Mouse (Mus musculus) urinary bladder, adult 18-20 months (tissue): ENCODE measurements around the gene Foxn3.
"Not testable (repeated sequence)": the region's sequence is repeated elsewhere in the genome, so short reads cannot be mapped to it uniquely, and the experiment has no call there.

Experiments used
- DNase-seq, 2 experiments: peaks; one replicate each; pipeline ENCODE4 v3.0.0; 2022; ENCODE audit warnings: low spot score in 2 of 2, mixed read lengths in 2 of 2

Foxn3 gene

DNA sequence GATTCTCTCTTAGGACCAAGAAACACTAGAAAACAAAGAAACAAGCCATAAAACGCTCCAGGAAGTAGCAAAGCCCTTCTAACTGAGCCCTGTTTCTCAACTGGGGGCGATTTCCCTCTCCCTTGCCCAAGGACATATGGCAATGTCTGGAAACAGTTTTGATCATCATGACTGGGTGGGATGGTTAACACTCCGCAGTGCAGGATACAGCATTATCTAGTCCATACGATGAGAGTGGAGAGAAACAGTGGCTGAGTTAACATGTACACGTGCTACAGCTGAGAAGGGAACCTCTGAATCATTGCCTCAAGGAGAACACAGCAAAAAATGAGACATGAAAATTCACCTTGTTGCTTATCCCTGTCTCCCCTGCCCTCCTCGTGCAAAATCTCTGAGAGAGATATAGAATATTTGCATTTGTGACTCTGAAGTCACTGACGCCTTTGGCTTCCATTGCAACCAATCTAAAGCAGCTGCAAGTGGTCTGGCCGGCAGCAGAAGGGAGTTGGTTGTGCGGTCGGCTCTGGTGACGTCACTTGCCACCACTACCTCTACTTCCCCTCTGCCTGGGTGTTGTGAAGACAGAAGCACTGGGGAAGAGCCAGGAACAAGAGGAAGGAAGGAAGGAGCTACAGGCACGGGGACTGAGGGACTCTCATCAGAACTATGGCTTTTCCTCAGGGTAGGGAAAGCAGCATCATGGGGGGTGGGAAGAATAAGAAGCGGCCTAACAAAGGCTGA is 338.3 kb downstream of the Foxn3 start:
- no peak for DNase-seq

DNA sequence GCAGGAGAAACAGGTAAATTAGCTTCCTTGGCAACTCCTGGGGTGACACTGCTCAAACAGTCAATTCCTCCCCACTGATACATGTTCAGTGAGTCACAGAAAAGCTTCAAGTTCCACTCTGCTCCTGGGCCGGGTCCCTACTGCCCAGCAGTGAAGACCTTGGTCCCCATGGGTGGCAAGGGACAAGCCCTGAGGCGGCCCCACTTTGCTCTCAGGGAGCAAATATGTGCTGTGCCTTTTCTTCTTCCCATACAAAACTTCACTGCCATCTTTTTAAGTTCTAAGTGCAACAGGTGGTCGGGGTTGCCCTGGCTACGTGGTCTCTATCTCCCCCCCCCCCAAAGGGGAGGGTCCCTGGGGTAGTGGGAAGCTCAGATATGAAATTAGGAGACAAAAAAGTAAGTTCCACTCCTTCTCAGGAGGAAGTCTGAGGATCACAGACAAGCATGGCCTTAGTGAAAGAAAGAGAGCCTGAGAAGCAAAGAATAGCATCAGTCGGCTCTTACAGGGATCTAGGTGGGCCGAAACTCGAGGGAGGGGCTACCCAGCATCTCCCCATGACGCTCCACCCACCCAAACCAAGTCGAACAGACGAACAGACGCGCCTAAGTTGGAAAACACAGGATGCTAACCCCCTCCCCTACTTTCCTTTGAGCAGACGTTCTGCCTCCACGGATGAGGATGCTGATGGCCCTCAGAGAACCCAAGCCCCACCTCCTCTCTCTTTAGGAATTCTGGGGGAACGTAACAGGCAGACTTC is 342.1 kb downstream of the Foxn3 start:
- no peak for DNase-seq

DNA sequence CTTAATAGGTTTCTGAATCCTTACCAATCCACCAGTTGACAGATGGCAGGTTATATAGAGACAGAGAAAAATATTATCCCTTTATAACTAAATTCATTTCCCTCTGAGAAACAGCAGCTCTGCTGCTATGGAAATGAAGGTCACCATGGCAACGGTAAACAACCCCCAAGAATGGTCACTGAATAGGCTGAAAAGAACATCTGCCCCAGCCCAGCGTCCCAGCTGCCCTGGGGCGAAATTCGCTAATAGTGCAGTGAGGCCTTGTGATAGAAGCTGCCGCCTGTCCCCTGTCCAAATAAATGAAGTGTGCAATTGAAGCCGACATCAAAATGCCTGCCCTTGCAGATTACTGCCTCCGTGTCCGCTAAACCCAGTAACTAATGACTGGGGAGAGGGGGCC is 343.0 kb downstream of the Foxn3 start:
- DNase-seq, result no peak

DNA sequence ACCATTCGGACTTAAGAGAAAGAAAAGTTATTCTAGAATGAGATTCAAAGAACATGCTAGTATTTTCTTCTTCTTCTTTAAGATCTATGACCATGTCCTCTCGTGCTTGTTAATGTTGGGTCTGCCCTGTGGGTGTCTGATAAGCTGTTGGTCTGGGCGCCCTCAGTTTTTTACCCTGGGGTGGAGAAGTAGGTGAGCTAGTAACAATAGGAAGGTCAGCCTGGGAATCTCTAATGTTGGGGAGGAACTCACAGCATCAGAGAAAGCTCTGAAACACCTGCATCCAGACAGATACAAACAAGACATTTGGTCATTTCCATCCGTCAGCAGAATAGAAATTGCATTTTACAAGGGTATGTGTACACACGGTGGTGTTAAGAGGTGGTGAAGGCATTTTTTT is 343.6 kb downstream of the Foxn3 start:
- no peak for DNase-seq

DNA sequence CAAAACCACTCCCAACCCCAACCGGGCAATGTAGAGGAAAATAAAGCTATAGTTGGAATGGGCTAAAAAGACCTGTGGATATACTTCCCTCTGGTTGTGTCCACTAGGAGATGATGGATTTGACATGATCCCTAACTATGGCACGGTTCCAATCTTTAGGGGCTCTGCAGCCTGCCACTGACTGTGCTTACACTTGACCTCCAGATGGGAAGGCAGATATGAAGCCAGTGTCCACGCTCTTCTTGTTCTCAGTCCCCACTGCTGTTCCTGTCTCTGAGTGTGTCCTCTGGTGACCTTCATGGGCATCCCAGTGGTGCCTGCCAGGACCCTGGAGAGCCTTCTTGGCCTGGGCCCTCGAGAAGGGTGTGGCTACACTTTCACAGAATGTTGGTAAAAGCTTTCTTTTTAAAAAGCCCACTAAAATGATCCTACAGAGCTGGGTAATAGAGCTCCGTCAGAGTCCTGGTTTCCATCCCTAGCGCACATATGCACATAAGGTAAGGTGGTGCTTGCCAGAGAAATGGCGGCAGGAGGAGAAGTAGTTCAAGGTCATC is 346.2 kb downstream of the Foxn3 start:
- no peak for DNase-seq

DNA sequence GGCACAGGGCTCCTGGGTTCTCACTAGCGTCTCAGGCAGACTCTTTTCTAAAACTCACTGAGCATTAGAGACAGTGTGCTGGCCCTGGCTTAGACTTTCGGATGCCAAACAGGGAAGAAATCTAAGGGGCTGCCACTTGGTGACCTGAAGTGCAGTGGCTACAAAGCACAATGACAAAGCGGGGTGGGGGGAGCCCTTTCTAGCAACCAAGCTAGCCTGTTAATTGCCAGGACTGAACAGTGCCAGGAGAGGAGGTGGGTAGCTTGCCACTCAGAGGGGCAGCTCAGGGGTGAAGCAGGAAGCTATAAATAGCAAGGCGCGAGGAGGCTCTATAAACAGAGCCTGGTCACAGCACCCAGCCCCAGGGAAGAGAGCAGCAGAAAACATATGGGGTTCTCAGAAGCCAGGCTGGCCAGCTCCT is 347.0 kb downstream of the Foxn3 start:
- DNase-seq, result no peak

DNA sequence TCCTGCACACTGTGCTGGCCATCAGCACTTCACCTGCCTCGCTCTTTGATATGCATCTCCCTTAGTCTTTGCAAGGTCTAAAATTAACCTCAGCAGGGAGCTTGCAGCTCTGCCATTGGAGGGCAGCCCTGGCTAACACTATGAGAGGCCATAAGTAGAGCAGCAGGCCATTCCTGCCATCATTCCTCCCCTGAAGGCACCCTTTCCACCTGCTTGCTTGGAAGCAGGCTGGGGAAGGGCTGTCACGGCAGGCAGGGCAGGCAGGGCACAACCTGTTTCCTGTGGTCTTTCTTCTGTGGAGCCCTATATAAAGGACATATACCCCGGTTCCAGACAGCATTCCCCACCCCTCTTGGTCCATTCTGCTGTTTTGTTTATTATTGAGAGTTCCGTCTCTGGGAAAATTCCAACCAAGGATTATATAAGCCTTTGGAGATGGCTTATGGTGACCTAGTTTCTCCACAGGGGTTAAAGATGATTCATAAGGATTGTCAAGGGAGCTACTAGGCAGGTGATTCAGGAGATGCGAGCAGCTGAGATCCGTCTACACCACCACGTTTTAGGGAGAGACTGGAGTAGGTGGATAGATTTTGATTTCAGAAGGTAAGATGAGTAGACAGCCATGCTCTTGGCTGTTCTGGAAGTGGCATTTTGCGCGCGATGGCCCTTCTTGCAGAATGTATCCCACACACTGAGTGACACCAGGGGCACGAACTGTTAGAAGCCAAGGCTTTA is 347.7 kb downstream of the Foxn3 start:
- DNase-seq, result no peak

DNA sequence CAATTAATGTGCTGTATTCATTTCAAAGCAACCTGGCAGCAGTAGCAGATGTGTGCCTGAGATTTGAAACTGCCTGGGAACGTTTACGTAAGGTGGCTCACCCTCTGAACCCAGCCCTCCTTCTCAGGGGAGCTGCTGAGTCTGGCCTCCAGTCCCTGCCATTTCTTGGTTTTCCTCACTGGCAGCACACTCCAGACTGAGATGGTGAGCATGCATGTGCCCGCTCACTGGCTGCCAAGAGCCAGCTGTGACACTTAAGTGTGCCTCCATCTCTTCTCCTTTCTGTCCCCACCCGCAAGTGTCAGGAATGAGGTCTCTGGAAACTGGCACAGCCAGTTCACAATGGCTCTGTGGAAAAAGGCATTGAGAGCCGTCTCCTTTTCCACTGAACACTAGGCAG is 349.3 kb downstream of the Foxn3 start:
- DNase-seq, result no peak

DNA sequence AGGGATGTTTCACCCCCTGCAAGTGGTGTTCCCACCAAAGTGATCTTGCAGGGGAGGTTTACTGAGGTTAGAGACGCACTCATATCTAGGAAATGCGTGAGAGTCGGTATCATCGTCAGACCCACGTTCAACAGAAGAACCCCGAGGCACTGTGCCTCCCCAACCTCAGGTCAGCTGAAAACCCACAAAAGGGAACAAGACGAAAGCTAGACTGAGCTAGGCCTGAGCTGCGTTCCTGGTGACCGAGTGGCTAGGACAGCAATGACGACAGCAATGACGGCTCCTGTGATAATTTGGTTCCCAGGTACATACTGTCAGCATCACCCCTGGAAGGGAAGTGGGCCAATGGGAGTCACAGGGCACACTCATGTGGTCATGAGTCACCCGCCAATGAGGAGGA is 350.2 kb downstream of the Foxn3 start:
- no peak for DNase-seq

DNA sequence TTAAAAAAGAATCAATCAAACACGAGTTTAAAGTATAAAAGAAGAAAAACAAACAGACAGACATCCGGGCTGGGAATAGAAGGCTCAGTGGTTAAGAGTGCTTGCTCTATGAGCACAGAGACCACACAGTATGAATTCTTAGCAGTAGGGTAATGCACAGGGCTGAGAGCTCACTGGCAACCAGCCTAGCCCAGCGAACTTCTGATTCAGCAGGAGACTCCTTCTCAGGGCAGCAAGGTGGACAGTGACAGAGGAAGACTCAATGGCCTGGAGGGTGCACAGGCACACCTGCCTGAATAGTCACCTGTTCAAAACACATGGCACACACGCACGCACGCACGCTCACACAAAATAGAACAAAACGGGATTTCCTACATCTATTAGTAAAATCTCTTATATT is 353.6 kb downstream of the Foxn3 start:
- DNase-seq, result no peak

DNA sequence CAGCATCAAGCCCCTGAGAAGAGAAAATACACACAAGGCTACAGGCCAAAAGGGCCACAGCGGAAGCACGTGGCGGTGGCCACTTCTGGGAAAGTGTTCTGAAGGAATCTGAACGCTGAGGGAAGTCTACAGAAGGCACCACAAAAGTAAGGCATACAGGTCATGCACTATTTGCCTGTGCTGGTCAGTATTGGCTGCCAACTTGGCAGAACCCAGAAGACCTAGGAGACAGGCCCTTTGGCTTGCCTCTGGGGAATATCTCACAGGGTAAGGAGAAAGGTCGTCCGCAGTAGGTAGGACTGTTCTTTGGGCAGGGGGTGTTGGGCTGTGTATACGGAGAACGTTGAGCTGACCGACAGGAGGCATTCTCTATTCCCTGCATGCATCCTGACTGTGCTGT is 355.1 kb downstream of the Foxn3 start:
- no peak for DNase-seq

DNA sequence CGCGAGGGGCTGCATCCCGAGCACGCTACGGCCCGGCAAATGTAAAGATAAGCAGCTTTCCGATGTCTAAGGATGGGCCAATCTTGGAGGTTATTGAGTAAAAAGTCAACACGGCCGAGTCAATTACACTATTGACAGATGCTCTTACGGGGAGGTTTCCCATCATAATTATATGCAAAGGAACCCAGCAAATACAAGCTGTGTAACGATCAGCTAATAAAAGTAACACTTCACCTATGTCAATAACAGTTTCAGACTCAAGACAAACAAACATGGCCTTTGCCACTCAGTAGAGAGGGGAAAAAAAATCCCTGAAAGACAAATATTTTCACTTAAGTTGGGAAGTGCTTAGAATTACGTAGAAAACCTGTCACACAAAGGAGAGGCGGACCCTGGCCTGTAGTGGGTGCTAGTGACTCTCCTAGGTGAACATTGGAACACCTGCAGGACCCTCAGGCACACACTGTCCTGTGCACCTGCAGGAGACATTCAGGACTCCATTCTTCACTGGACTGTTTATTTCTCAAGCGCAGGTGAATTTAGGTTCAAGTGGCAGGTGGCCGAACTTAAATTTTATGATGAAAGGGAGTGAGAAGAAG is 356.3 kb downstream of the Foxn3 start:
- no peak for DNase-seq

DNA sequence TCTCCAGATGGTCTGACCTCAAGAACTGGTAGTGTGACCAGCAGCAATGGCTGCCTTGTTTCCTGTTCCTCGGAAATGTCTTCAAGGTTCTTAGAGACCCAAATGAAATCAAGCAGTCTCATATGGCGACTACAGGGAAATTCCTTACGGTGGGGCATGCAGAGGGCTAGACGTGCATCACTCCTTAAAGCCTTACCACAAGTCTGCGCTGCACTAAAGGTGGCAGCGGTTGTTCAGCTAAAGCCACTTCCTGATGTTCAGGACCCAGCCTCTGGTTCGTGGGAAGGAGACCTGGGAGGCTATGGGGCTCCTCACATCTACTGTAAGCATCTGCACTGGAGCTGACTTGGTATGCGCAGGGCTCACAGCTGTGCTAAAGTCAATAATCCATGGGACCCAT is 357.6 kb downstream of the Foxn3 start:
- no peak for DNase-seq

DNA sequence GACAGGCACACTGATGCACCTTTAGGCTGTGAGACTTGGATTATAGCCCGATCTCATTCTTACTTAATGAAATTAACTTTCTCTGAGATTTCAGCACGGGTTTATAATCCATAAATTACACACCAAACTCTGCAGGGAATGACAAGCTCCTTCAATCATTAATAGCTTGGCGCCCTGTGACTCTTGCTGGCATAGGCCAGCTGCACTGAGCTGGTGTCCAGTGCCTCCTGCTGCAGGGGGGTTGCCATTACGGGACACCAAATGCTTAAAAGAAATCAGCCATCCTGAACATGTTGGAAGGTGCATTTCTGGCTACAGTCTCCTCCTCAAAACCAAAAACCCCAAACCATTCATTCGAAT is 364.3 kb downstream of the Foxn3 start:
- no peak for DNase-seq

DNA sequence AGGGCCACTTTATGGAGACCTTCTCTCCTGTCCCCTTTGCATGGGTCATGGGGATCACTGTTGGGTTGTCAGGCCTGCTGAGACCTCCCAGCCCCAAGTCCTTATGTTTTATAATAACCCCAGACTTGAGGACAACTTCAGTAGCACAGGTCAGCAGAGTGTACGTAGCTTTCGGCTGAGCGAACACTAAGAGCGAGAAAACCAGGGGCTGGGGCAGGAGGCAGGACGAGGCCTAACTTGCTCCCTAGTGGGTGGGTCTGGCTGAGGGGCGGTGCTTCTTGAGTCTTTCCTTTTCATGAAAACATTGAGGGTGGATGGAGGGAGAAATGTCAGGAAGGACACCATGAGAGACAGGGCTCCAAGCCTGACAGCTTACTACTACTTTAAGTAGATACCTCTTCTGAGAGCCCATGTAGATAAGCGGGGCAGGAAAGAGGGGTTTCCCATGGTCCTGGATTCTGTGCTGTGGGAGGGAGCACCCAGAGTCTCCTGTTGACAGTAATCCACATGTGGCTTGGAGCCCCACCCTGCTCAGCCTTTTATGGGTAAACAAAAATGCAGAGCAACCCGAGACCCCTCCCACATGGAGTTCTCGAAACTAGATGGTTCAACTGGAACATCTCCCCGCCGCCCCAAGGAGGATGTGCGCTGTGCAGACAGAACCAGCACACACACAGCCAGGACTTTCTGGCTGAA is 364.8 kb downstream of the Foxn3 start:
- DNase-seq, result no peak

DNA sequence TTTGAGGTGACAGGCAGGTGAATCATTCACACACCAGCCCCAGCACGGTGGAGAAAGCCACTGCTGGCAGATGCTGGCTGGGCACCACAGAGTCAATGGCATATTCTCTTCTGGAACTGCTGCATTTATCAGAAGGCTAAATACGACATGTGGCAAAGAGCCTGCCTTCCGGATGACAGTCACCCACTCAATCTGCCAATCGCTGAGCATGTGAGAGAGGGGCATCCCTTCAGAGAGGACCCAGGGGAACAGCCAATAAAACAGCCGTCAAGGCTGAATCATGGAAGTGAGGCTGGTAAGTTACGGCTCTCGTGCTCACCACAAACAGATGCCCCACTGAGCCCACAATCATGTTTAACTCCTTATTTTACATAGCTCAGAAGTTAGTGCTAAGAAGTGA is 366.4 kb downstream of the Foxn3 start:
- DNase-seq, result no peak

DNA sequence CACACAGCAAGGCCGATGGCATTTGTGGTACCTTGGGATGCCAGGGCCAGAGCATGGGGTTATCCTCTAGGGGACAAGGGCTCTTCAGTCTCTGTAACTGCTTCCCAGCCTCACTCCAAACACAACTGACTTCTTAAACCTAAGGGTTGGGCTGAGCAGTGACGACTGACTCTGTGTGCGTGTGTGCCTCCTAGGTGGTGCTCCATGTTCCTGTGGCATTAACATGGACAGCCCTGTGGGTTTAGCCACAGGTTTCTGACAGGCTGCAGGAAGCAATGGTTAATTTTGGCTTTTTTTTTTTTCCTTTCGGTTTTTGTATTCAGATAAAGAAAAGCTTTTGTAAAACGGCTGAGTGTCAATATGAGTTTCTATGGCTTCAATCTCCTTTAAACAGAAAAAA is 367.7 kb downstream of the Foxn3 start:
- DNase-seq, result no peak

DNA sequence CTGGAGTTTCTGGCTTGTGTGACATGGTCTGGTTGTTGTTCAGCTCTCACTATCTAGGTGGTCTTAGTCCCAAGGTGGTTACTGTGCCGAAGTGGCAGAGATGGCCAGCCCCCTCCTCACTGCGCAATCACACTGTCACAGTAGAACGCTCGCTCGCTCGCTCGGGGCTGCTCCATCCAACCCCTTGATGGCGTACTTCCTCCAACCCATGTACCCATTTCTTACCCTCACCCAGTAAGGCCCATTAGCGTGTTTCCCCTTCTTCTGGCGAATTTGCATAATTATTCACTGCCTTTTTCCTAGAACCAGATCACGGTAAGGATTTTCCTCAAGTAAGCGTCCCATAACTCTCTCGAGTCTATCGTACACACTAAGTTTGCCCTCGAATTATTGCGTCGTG is 369.3 kb downstream of the Foxn3 start:
- DNase-seq, result not testable (repeated sequence)

DNA sequence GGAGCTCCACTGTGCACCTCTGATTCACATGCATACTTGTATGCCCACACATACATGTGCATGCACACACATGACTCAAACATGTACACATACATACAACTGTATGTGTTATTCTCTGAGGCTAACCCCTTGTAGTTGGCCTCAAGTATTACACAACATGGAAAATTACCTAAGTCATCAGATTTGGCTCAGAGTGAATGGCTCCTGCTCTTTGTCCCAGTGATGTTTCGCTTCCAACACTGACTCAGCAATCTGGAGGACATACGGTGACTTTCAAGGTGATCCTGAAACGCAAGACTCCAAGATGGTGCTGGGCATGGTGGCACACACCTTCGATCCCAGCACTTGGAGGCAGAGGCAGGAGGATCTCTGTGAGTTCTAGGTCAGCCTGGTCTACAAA is 375.7 kb downstream of the Foxn3 start:
- DNase-seq, result no peak

DNA sequence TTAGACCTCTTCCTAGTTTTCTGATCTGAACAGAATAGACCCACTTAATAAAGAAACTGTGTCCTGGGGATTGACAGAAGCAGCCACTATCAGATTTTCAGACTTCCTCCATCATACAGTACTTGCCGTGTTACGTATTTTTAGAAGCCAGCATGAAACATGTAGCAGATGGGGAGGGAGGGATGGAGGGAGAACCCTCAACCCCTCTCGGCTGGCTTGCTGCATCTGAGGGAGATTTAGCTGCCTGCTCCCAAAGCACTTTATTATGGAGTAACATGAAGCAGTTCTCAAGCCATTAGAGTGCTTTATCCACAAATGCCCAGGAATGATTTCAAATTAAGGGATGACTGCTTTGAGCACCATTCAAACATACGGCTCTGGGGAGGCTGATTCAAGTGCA is 377.1 kb downstream of the Foxn3 start:
- no peak for DNase-seq

DNA sequence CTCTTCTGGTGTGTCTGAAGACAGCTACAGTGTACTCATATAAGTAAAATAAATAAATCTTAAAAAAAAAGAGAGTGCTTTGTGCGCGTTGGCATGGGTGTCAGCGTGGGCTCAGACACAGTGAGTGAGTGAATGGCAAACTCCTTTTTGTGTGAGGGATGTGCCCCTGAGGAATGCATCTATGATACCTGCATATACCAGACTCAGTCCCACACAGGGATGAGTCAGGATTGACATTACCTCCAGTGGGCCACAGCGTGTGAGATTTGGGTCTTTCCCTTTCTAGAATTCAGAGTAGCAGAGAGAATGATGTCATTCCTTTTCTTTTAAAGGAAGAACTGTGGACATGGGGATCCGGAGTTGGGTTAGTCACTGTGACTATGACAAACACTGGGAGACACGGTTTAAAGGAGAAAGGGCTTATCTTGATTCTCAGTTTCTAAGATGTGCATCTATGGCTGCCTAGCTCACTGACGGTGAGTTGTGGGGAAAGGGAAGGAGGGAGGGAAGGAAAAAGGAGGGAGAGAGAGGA is 380.1 kb downstream of the Foxn3 start:
- DNase-seq, result no peak
